Mouse (Mus musculus): ENCODE measurements around the gene Reep3. TPM values are rescaled to one million over a fixed set of nuclear protein-coding genes. Genes with fewer than 3 reads are reported as not detected.
A peak's percentile ranks its signal among the peaks of the same experiment; 100 is the strongest.
"Not testable (repeated sequence)": the region's sequence is repeated elsewhere in the genome, so short reads cannot be mapped to it uniquely, and the experiment has no call there.

Reep3 gene
- polyA plus RNA-seq, 1 experiment from 2014 or later, result 50.3 TPM

DNA sequence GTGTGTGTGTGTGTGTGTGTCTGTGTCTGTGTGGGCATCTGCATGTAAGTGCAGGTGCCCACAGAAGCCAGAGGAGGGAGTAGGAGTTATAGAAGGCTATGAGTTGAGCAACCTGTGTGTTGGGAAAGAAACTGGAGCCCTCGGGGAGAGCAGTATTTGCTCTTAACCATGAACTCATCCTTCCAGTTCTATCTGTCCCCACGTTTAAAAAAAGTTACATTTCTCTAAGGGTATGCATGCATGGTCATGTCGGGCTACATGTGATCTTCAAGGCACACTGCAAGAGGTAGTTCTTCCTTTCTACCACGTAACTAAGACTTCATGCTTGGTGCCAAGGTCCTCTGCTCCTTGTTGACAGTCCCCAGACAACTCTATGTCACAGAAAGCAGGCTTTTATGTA, 78.9 kb downstream of the Reep3 start:
- peaks cover 16% of the 10 kb centered on the region for H3K4me1 ChIP-seq
- WGBS, result 81% methylated on average over 4 of the region's 4 CpGs
- H3K27me3 ChIP-seq, result no peaks in the 10 kb centered on the region
- H3K4me3 ChIP-seq, result no peak overlapping the region
- no peak for ATAC-seq (ENCODE audit: low FRiP score, low read depth)
- H3K36me3 ChIP-seq, result peaks cover 33% of the 10 kb centered on the region
- H3K4me2 ChIP-seq (replicated peaks), result no peak overlapping the region
- no peak overlapping the region for H3K9ac ChIP-seq
- H3K27ac ChIP-seq, result no peak overlapping the region
- no peaks in the 10 kb centered on the region for H3K9me3 ChIP-seq

DNA sequence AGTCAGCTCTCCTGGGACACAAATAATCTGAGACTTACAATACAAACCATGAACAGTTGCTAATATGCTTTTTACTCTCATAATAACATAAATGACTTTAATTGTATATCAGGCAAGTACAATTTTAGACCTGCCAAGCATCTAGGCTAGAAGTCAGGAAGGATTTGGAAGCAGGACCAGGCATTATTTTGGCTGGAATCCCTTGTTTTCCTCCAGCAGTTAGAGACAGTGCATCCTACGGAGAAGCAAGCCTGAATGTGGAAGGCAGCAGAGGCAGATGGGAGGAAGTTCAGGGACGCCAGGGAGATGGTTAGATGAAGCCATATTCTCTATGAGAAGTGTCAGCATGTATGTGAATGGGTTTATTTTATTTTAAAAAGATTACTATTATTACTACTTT, 79.4 kb downstream of the Reep3 start:
- WGBS, result 74% methylated on average over 2 of the region's 2 CpGs
- Histone ChIP-seq H3K4me3 (no peak overlapping the region), H3K27me3 (no peaks in the 10 kb centered on the region), H3K4me1 (peaks cover 16% of the 10 kb centered on the region), H3K36me3 (peaks cover 33% of the 10 kb centered on the region), H3K27ac (no peak overlapping the region), H3K9me3 (no peaks in the 10 kb centered on the region), H3K4me2 (replicated peaks) (no peak overlapping the region), H3K9ac (no peak overlapping the region)
- ATAC-seq (ENCODE audit: low FRiP score, low read depth), result no peak

DNA sequence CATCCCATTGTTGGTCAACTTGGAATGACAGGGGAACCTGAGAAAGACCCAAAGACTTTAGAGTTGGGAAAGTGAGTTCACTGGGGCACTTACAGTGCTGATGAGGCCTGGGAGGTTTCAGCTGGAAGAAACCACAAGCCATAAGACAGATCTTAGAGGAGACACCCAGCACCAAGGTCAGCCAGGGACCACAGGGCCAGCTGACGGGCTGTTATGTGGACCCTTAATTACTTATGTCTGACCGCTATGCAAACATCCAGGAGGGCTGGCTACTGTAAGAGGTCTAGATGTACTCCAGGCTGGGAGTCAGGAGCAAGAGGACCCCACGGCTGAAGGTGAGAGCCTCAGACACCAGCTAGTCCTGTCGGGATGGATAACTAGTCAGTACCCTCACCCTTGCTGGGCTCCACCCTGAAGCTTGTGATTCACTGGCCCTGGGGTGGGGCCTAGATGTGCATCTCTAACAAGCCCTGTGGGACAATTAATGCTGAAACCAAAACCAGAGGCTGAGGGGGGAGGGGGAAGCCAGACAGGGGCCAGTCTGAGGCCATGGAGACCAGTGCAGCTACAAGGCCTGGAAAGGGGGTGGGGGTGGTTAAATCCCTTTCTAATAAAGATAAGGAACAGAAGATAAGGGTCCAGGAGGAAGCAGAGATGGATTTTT, 80.0 kb downstream of the Reep3 start:
- no peaks in the 10 kb centered on the region for H3K27me3 ChIP-seq
- no peak overlapping the region for H3K4me3 ChIP-seq
- no peaks in the 10 kb centered on the region for H3K9me3 ChIP-seq
- H3K4me1 ChIP-seq, result peaks cover 16% of the 10 kb centered on the region
- WGBS, result 61% methylated on average over 4 of the region's 4 CpGs
- no peak for ATAC-seq (ENCODE audit: low FRiP score, low read depth)
- no peak overlapping the region for H3K27ac ChIP-seq
- peaks cover 33% of the 10 kb centered on the region for H3K36me3 ChIP-seq
- no peak overlapping the region for H3K4me2 ChIP-seq (replicated peaks)
- H3K9ac ChIP-seq, result no peak overlapping the region

GRCm38 (mm10) chr10:67014746-67015145, 82.0 kb downstream of the Reep3 start:
- H3K27me3 ChIP-seq, result no peaks in the 10 kb centered on the region
- no peak for ATAC-seq (ENCODE audit: low FRiP score, low read depth)
- WGBS, result 71% methylated on average over 12 of the region's 12 CpGs
- peaks cover 19% of the 10 kb centered on the region for H3K36me3 ChIP-seq
- H3K9ac ChIP-seq, result no peak overlapping the region
- no peak overlapping the region for H3K4me3 ChIP-seq
- peaks cover 16% of the 10 kb centered on the region for H3K4me1 ChIP-seq
- H3K27ac ChIP-seq, result no peak overlapping the region
- no peaks in the 10 kb centered on the region for H3K9me3 ChIP-seq
- no peak overlapping the region for H3K4me2 ChIP-seq (replicated peaks)

GRCm38 (mm10) chr10:67010521-67010920, 86.2 kb downstream of the Reep3 start:
- WGBS, result 88% methylated on average over 12 of the region's 12 CpGs
- no peak for ATAC-seq (ENCODE audit: low FRiP score, low read depth)
- Histone ChIP-seq H3K4me1 (peaks cover 1% of the 10 kb centered on the region), H3K36me3 (peaks cover 18% of the 10 kb centered on the region), H3K4me2 (replicated peaks) (no peak overlapping the region), H3K9ac (no peak overlapping the region), H3K4me3 (no peak overlapping the region), H3K9me3 (no peaks in the 10 kb centered on the region), H3K27ac (no peak overlapping the region), H3K27me3 (no peaks in the 10 kb centered on the region)

- ATAC-seq (ENCODE audit: low FRiP score, low read depth), result peak; percentile 55
- peak overlapping the region; percentile 59; the same call in 1 of the 2 replicates for H3K9ac ChIP-seq
Measured at GRCm38 (mm10) chr10:67004527-67005042, 92.2 kb downstream of the Reep3 start.

GRCm38 (mm10) chr10:67003743-67004526, 92.8 kb downstream of the Reep3 start:
- H3K4me3 ChIP-seq, result peak overlapping the region; percentile 36
- no peaks in the 10 kb centered on the region for H3K36me3 ChIP-seq
- H3K27ac ChIP-seq, result peak overlapping the region; percentile 94
- ATAC-seq (ENCODE audit: low FRiP score, low read depth), result peak; percentile 38
- no peaks in the 10 kb centered on the region; the same call in 1 of the 2 replicates for H3K9me3 ChIP-seq
- peaks cover 37% of the 10 kb centered on the region for H3K4me1 ChIP-seq
- under 1% methylated on average over 22 of the region's 22 CpGs for WGBS
- no peaks in the 10 kb centered on the region for H3K27me3 ChIP-seq
- peak overlapping the region; percentile 59 for H3K9ac ChIP-seq
- peak overlapping the region; percentile 69 for H3K4me2 ChIP-seq (replicated peaks)

More at GRCm38 (mm10) chr10:67004527-67005042, 92.2 kb downstream of the Reep3 start:
- peak overlapping the region; percentile 36 for H3K4me3 ChIP-seq
- H3K27ac ChIP-seq, result peak overlapping the region; percentile 94
- H3K9me3 ChIP-seq, result no peaks in the 10 kb centered on the region; the same call in 1 of the 2 replicates
- H3K36me3 ChIP-seq, result no peaks in the 10 kb centered on the region
- WGBS, result under 1% methylated on average over 12 of the region's 12 CpGs
- no peaks in the 10 kb centered on the region for H3K27me3 ChIP-seq
- peaks cover 37% of the 10 kb centered on the region for H3K4me1 ChIP-seq
- peak overlapping the region; percentile 69 for H3K4me2 ChIP-seq (replicated peaks)

DNA sequence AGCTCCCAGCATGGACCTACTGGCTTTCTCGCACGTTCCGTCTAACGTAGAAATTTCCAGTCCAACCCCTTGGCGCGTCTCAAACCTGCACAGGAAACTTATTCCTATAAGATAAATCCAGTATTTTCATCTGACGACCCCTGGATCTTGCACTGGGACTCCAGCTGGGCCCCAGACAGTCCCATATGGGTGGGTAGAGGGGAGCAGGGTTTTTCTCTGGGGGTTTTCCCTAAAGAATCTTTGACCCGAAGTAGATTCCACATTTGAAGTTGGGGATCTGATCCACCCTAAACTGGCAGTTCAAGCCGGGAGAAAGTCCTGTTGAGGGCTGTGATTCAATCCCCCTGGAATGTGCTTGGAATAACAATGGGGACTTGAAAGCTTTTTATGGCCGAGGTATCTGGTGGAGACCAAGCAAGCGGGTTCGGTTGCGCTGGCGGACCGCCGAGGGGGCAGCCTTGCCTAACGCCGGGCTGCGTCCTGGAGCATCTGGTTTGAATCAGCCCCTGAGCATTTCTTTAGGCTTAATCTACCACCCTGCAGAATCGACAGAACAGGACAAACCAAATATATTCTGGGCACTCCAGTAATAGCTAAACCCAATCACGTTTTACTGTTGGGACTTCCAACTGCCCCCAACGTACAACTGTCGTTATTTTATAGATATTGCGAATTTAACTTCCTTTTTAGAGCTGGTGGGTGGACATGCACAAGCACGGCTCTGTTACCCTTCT, 93.6 kb downstream of the Reep3 start:
- H3K4me1 ChIP-seq, result peaks cover 37% of the 10 kb centered on the region
- H3K9me3 ChIP-seq, result no peaks in the 10 kb centered on the region; the same call in 1 of the 2 replicates
- H3K27me3 ChIP-seq, result no peaks in the 10 kb centered on the region
- peak overlapping the region; percentile 36 for H3K4me3 ChIP-seq
- H3K4me2 ChIP-seq (replicated peaks), result peak overlapping the region; percentile 69
- ATAC-seq (ENCODE audit: low FRiP score, low read depth), result peak; percentile 79
- peak overlapping the region; percentile 59 for H3K9ac ChIP-seq
- WGBS, result under 1% methylated on average over 25 of the region's 25 CpGs
- H3K27ac ChIP-seq, result peak overlapping the region; percentile 94
- no peaks in the 10 kb centered on the region for H3K36me3 ChIP-seq

GRCm38 (mm10) chr10:67002207-67003008, 94.3 kb downstream of the Reep3 start:
- Histone ChIP-seq H3K27me3 (no peaks in the 10 kb centered on the region), H3K36me3 (no peaks in the 10 kb centered on the region), H3K4me2 (replicated peaks) (peak overlapping the region; percentile 69), H3K9me3 (no peaks in the 10 kb centered on the region; the same call in 1 of the 2 replicates), H3K4me3 (peak overlapping the region; percentile 36), H3K4me1 (peaks cover 37% of the 10 kb centered on the region), H3K9ac (peak overlapping the region; percentile 45; the same call in 1 of the 2 replicates), H3K27ac (peak overlapping the region; percentile 94)
- ATAC-seq (ENCODE audit: low FRiP score, low read depth), result peak; percentile 79
- WGBS, result 6% methylated on average over 30 of the region's 30 CpGs

DNA sequence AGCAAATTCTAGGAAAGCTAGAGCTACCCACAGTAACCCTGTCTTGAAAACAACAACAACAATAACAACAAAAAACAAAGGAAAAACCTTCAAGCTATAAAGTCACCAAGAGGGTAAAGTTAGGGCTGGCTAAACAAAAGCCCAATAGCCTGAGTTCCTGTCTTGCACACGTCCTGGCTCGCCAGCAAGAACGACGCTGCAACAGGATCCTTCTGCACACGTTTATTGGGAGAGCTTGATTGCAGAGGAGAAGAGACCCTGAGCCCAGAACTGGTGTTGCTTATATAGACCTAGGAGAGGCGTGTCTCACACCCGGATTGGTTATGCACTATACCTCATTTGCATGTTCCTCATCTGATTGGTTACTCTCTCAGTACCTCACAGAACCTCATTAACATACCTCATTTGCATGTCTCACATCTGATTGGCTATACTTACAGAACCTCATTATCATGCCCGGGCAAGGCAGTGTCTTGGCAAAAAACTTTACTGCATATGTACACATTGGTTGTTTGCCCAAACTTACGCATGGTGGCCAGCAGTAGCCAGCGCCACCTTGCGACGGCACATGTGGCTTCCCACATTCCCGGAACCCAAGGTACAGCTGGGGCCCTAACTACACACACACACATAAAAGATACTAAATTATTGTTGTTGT, 95.7 kb downstream of the Reep3 start:
- WGBS, result 92% methylated on average over 13 of the region's 13 CpGs

GRCm38 (mm10) chr10:67000136-67000535, 96.6 kb downstream of the Reep3 start:
- Histone ChIP-seq H3K27me3 (no peaks in the 10 kb centered on the region), H3K4me3 (no peak overlapping the region), H3K27ac (no peak overlapping the region), H3K9me3 (no peaks in the 10 kb centered on the region; the same call in 1 of the 2 replicates), H3K4me2 (replicated peaks) (no peak overlapping the region), H3K4me1 (peaks cover 36% of the 10 kb centered on the region), H3K36me3 (no peaks in the 10 kb centered on the region), H3K9ac (no peak overlapping the region)
- WGBS, result 93% methylated on average over 5 of the region's 5 CpGs
- ATAC-seq (ENCODE audit: low FRiP score, low read depth), result no peak

More for the DNA sequence above, 95.7 kb downstream of the Reep3 start:
- H3K9me3 ChIP-seq; H3K27me3 ChIP-seq; ATAC-seq (ENCODE audit: low FRiP score, low read depth); H3K4me3 ChIP-seq; H3K9ac ChIP-seq; H3K36me3 ChIP-seq; H3K4me2 ChIP-seq (replicated peaks); H3K27ac ChIP-seq: not testable (repeated sequence)
- peaks cover 37% of the 10 kb centered on the region for H3K4me1 ChIP-seq
